Mouse (Mus musculus) cortical plate, adult 2 months (tissue): ENCODE data around the gene Trim39.

Source experiments
- CTCF ChIP-seq: fragments of 200-500 bp; IDR thresholded peaks from 2 replicates; pipeline ENCODE4 v1.5.1; 2011; ENCODE audit warnings: mild to moderate bottlenecking, control low read depth, low read length; ENCODE audit not compliant: insufficient read depth; ENCODE audit errors: extremely low read depth
- POLR2A ChIP-seq: fragments of 200-500 bp; IDR thresholded peaks from 2 replicates; pipeline ENCODE4 v1.6.1; 2011; ENCODE audit warnings: mild to moderate bottlenecking, low read length, control low read depth; ENCODE audit not compliant: insufficient read depth; ENCODE audit errors: extremely low read depth

DNA sequence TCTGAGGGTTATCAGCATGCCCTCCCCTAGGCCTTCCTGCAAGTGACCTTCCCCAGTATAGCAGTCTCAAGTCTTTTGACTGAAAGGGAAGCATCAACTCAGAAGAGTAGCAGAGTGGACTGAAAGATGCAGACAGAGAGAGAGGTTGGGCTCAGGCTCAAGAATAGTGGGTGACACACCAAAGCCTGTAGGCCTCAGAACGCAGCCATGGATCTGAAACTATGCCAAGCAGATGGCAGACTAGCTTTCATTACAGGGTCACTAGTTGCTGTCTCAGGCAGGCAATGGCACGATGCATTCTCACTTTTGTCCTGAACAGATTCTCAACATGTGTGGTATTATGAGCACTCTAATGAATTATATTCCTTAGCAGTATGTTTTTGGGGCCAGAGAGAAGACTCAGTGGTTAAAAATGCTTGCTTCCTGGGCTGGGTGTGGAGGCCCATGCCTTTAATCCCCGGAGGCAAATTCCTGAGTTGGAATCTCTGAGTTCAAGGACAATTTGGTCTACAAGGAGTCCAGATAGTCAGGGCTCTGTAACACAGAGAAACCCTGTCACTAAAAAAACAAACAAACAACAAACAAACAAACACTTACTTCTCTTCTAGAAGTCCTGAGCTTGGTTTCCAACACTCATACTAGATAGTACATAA is 7.6 kb downstream of the Trim39 start:
- TF ChIP-seq CTCF (no peak), POLR2A (no peak)
